Mouse (Mus musculus) thymus, postnatal 14 days (tissue): Measurements from ENCODE around the gene Slc35b4.

Experiments used
- DNase-seq: peaks from one replicate; pipeline ENCODE4 v3.0.0; 2021

The Slc35b4 gene

DNA sequence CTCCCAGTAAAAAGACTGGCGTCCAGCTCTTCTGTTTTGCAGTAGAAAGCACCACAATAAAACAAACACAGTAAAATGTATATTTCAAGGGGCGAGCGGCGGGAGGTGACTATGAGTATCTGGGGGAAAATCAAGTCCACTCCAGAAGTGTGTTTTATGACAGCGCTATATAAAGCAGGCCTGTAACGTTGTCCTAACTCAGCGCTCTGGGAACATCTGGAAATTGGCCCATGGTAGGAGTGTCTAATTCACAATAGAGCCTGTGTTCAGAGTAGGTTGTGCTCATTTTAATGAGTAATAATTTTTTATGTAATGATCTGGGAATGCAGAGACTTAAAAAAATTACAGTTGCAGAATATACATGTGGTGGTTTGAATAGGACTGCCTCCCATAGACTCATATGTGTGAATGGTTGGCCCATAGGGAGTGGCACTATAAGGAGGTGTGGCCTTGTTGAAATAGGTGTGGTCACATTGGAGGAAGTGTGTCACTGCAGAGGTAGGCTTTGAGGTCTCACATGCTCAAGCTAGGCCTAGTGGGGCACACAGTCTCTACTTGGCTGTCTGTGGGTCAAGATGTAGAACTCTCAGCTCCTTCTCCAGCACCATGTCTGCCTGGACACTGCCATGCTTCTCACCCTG, 60.0 kb downstream of the Slc35b4 start:
- no peak for DNase-seq

GRCm38 (mm10) chr6:34111406-34111805, 65.5 kb downstream of the Slc35b4 start:
- no peak for DNase-seq

GRCm38 (mm10) chr6:34110571-34110970, 66.3 kb downstream of the Slc35b4 start:
- no peak for DNase-seq
